Mouse (Mus musculus): ENCODE data around the gene Cog7.

Cog7 gene

DNA sequence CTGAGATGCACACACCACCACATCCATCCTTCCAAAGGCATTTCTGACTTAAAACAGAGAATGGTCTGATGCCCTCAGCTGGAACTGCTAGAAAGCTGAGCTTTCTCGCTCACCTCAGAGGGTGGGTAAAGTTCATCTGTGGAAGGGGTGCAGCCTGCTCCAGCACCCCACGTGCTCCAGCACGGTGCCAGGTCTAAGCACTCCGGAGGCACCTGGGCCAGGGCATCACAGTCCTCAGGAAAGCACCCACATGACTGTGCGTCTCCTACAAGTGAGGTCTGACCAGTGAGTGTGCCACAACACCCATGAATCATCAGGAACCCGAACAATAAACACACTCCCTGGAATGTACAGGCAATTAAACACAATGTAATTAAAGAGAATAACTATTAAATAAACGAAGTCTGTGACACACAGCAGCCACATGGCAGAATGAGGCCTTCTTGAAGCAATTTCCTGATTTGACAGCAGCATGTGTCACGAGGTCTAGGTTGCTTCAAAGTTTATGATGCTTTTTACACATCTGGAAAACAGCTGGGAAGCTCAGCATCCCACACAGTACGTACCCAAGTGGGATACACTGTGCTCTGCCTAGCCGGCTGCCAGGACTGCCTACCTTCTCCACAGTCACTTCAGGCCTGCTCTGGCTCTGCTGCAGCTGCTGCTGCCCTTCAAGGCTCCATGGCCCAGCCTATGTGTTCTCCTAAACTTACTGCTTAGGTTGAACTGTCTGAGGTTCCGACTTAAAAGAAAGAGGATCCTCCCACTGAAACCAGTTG is 26.4 kb downstream of the Cog7 start:
- DNase-seq (ENCODE audit: extremely low read depth, low read depth), result no peak

DNA sequence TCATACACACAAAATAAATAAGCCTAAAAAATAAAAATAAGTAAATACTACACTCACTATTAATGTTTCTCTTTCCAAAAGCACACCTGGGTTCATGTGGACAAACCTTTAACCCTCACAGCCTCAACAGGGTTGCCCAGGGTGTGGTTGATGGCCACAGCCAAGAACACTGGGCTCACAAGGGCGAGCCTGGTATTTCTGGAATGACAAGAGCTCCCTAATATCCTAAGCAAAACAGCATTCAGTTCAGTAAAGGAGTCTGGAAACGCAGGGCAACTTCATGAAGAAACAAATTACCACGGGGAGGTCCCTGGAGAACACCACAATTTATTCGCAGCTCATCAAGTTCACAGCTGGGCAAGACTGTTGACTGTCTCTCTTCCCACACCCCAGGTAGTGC is 34.0 kb downstream of the Cog7 start:
- no peak for DNase-seq (ENCODE audit: extremely low read depth, low read depth)

DNA sequence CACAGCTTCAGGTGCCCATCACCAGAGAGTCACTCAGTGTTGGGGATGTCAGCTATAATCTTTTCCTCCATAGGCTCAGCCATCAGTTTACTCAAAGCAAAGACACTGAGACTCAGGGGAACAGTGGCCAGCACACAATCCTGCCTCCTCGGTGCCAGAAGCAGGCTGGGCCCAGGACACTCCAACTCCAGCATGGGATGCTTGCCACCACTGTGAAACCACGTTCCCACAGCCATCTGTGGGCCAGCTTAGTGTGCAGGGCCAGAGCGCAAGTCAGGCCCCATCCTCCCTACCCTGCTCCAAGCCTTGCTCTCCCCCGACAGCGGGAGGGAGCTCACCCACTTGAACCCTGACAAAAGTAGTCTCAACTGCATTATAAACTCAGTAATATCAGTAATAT is 35.3 kb downstream of the Cog7 start:
- DNase-seq (ENCODE audit: extremely low read depth, low read depth), result no peak

DNA sequence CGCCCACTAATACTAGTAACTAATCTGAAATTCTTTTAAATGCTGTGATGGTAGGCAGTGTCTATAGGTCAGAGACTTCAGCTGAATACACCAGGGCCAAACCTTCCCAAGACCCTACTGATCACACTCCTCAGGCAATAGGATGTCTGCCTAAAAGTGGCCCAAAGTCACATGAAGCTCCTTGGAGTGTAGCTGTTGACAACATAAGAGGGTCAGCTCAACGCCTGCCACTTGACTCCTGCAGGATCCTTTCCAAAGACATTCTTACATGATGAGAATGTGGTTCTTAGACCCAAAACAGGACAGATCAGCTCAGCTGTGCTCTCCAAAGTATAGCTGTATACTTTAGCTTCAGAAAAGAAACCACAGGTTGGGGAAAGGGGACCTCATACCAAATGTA is 39.1 kb downstream of the Cog7 start:
- no peak for DNase-seq (ENCODE audit: extremely low read depth, low read depth)

DNA sequence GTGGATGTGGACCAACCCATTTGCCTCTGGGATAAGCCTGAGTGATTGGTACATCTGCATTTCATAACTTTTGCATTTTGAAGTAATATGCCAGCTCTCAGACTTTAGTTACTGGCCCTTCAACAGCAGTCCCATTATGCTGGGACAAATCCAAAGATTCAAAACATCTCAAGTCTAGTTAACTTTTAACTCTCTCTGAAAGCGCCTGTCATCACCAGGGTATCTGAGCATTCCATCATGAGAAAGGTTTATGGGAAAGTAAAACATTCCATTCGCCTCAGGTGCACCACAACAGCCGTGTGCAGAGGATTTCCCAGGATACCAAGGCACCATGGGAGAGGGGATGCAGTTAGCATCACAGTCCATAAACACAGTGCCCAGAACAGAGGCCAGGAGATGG is 39.9 kb downstream of the Cog7 start:
- DNase-seq (ENCODE audit: extremely low read depth, low read depth), result no peak

DNA sequence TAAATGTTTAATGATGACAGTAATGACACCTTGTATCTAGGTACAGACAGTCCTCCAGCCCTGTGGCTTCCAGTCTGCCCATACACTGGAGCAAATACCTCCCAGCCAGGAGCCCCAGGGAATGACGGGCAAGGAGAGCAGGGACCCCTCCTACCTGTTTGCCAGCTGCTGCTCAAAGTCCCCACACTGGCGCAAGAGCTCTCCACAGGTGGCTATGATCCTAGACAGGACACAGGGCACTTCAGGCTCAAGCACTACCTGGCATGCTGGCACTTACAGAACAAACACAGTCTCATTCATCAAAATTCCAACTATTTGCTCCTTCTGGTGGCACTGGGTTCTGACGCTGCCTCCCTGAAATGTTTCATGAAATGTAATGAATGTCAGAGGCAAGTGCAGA is 40.5 kb downstream of the Cog7 start:
- DNase-seq (ENCODE audit: extremely low read depth, low read depth), result no peak

DNA sequence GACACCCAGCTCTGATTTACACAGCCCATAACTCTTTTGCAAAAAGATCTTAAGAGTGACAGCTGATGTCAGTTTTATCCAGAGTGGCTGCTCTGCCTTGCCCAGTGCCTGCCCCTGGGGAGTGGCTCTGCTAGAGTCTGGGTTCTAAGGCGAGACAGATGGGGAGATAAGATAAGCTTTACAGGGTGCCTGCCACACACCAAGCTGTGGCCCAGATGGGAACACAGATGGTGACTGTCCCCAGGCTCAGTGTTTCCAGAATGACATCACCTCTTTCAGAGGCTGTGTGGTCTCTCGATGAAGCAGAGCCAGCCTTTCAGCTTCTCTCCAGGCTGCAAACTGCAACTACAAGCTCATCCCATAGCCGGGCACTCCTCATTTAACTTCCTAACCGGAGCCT is 41.8 kb downstream of the Cog7 start:
- no peak for DNase-seq (ENCODE audit: extremely low read depth, low read depth)

DNA sequence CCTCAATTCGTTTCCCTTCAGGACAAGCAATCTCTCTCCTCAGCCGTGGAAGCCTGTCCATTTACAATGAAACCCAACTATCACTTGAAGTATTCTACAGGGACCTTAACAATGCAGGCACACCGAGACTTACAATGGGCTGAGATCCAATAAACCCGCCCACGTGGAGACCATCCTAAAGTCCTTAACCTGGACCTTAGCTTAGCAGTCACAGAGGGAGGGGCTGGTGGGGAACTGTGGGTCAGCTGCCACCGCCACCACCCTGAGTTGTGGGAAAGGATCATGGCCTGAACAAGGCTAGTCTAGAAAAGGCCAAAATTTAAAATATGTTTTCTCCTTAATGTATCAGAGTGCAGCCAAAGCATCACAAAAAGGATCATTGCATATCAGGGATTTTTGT is 42.3 kb downstream of the Cog7 start:
- DNase-seq (ENCODE audit: extremely low read depth, low read depth), result no peak

DNA sequence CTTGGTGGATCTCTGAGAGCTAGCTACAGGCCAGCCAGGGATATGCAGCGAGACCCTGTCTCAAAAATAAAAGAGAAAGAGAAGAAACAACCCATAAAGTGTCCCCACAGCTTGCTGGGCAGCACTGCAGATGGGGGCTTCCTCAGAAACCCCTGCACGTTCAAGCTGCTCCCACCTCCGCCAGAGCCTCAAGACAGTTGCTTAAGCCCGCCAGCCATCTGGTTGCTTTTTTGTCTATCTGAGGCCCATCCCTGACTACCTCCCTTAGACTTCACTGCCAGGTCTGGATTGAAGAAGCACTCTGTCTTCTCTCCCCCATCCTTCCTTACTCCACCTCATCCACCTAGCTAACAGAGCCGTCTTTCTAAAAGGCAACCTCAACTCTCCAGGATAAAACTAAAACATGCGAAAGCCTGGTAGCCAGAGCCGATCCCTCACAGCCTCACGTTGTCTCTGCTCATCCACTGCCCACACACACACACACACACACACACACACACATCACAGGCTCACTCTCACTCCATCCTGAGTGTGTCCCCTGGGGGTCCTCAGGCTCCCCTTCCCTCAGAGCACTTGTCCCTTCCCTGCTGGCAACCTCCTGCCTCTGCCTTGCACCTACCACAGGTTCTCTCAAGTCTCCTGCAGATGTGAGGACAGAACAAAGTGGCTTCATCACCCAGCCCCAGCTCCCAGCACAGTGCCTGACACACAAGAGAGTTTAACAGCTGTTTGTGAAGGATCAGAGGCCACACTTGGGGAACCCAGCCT is 43.2 kb downstream of the Cog7 start:
- no peak for DNase-seq (ENCODE audit: extremely low read depth, low read depth)

DNA sequence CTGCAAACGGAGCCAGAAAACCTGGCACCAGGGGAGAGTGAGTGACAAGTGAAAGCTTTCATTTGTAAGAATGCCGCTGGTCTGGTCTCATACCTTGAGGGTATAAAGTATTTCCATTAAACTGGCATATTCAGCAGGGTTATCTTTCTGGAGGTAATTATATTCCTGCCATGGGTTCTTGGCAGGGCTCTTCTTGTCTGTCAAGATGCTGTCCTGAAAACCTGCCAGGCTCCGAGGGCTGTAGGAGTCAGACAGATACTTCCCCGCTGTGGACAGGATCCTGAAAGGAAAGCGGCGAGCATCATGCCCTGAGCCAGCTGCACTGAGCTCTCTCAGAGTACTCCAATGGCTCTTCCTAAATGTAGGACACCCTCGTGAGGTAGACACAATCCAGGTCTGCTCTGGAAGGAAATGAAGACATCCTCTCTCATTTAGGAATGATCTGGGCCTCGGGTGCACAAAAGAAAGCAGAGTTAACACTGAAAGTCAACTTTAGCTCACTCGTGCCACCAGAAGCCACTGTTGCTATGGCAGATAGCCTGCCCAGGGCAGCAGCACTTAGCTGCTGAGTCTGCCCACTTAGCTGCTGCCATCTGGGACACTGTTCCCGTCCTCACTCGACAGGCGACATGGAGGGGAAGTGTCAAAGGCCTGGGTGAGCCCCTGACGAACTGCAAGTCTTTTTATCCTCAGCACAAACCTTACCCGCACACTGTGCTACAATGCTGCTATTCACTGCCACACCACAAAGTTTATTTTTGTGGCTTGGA is 44.5 kb downstream of the Cog7 start:
- no peak for DNase-seq (ENCODE audit: extremely low read depth, low read depth)

DNA sequence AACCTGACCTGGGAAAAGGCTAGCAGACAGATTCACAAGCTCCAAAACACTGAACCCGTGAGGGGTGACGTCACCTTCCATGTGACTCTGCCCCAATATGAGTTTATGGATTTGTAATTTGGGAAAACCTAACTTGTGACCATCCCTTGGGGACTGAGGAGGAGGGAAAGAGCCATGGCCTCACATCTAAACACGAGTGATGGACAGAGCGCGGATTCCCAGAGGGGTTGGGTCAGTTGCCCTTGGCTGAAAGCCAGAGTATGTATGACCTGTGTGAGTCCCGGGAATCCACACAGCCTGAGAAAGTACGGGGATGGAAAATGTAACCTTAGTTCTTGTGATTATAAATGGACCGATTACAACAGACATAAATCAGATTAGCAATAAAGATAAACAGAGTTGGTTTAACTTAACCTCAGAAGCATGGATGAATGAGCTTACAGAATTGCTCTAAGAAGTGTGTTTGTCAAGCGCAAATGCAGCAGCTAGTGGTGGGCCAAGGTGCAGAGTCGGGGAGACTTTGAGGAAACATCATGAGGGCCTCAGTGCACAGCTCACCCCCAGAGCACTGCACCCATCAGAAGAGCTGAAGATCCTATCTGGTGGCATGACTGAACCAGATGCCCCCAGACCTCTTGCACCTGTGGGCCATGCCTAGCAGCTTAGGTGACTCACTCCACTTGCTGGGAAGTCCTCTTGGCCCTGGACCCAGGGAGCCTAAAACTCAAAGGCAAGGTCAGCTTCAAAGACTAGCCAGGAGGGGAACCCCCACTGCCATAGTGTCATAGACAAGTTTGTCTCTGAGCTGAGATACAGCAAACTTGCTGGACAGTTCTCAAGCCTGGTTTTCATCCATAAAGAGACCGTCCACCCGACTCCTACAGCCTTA is 45.4 kb downstream of the Cog7 start:
- no peak for DNase-seq (ENCODE audit: extremely low read depth, low read depth)

DNA sequence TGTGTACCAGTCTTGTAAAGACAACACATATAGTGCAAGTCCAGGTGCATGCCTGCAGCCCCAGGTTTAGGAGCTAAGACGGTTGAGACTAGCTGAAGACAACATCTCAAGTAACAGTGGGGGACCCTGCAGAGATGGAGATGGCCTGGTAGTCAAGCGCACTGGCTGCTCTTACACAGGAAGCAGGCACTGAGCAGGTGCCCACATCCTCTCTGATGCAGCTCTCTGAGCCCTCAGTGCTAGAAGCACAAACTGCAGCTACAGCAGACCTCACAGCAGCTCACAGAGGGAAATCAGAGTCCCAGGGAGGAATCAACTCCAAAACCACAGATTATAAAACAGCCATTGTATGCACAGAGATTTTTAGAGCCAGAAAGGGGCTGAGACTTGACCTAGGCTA is 47.2 kb downstream of the Cog7 start:
- DNase-seq (ENCODE audit: extremely low read depth, low read depth), result no peak

DNA sequence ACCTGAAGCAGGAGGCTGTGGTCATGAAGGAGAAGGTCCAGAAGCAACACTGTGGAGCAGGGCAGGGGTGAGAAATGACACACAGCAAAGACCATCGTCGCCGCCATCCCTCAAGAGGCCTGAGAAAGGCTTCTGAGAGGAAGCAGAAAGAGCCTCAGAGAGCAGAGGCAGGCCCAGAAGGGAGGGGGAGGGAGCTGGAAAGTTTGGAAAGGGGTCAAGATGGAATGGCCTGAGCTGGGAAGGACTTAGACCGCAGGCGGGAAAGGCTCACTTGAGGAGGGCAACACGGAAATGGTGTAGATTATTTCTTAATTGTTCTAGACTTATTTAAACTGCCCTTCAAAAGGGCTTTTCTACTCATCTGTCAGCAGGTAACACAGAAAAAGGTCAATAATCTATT is 47.8 kb downstream of the Cog7 start:
- no peak for DNase-seq (ENCODE audit: extremely low read depth, low read depth)

DNA sequence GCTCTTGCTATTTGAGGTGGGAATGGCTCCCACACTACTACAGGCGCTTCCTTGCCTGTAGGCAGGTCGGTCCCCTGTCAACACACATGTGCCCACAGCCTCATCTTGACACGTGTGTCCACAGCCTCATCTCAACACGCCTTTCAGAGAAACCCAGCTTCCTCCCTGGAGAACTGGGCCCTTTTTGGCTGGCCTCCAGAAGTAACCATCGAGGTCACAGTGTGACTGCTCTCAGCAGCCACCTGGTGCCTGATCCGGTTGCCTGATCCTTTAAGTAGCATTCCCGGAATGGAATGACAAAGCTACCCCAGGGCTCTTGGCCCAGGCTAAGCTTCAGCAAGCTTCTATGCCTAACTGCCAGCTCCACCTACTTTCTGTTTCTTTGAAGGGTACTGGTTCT is 50.3 kb downstream of the Cog7 start:
- DNase-seq (ENCODE audit: extremely low read depth, low read depth), result no peak

DNA sequence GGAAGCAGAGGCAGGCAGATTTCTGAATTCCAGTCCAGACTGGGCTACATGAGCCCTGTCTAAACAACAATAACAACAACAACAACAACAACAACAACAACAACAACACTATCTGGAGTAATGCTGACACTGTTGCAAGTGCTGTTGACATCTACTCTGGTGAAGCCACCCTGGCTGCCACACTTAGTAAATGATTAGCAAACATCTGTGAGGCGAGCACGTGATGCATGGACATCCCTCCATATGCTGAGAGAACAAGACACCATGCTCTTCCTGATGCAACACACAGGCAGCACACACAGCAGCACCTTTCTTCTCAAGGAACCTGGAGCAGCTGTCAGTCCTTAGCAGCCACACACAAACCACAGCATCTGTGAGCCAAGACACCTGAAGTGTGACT is 53.6 kb downstream of the Cog7 start:
- no peak for DNase-seq (ENCODE audit: extremely low read depth, low read depth)

DNA sequence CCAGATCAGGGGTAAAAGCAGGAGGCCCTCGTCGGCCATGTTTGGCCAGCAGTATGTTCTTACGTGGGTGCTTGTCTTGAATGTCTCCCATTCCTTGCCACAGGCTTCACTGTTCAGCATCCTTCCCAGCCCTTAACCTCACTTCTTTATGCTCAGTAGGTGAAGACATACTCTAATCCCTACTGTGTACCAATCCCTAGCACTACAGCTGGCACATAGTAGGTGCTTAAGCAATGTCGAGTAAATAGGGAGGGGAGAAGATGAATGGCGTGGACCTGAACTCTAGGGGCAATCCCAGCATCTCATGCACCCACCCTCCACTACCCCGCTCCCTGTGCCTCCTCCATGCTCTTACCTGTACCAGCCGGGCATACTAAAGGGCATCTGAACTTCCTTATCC is 57.1 kb downstream of the Cog7 start:
- DNase-seq (ENCODE audit: extremely low read depth, low read depth), result no peak

DNA sequence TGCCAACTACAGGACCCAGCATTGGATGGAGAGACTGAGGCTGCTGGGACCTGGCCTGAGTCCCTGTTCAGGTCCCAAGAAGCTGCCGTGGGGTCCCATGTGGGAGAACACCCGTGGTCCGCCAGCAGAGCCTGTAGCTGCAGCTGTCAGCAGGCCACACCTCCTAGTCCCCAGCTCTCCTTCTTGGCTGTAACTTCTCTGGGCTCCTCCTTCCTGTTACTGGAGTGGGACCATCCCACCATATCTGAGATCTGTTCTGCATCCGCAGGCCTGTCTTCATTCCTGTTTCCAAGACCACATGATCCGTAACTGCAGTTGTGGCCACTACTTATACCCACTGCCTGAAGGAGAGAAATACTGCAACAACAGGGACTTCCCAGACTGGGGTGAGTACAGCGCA is 67.6 kb downstream of the Cog7 start:
- no peak for DNase-seq (ENCODE audit: extremely low read depth, low read depth)

DNA sequence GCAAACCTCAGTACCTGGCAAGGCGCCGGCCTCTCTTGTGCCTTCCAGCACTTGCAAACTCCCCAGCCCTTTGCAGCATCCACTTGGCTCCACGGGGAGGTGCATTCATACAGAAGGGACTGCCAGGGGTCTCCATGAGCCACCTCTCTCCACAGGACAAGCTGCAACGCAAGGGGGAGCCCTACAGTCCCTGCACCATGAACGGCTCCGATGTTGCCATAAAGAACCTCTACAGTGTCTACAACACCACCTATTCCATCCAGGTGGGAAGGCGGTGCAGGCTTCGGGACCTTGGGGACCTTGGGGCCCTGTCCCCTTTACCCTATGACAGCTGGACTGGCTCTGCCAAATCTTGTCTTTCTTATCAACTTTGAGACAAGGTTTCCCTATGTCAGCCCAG is 69.3 kb downstream of the Cog7 start:
- DNase-seq (ENCODE audit: extremely low read depth, low read depth), result no peak

DNA sequence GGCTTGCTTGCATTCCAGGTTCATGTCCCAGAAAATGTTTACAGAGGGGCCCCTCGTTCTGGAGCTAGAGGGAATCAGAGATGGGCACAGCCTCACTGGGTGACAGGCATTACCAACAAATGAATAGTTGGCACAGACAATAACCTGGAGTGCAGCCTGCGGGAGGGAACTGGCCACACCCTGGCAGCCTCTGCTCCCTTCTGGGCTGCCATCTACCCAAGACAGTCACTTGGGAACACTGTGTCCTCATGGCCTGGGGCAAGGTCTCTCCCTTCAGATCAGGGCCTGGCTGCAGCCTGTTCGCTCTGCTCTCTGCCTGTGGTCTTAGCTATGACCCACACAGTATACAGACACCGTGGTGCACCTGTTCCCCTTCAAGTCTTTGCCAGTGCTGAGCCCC is 74.6 kb downstream of the Cog7 start:
- DNase-seq (ENCODE audit: extremely low read depth, low read depth), result no peak

DNA sequence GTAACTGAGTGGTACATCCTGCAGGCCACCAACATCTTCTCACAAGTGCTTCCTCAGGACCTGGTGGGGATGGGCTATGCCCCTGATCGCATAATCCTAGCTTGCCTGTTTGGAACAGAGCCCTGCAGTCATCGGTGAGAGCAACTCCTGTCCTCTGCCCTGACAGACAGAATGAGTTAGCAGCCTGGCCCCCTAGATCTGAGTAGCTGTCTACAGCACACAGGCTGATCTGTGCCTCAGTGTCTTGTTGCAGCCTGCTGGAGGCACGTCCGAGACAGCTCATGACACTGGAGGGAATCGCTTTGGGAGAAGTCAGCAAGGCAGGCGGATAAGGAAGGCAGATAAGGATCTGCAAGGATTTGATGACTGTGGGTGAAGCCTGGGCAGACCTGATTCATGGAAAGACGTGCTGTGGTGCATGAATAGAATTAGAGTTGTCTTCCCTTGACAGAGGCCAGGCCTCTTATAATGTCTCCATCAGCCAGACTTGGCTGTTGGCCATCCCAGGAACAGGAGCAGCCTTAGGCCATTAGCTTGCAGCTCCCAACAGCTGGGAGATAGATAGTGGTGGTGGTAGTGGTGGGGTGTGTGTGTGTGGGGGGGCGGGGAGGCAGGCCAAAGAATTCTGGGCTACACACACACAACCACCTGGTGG is 78.6 kb downstream of the Cog7 start:
- no peak for DNase-seq (ENCODE audit: extremely low read depth, low read depth)

DNA sequence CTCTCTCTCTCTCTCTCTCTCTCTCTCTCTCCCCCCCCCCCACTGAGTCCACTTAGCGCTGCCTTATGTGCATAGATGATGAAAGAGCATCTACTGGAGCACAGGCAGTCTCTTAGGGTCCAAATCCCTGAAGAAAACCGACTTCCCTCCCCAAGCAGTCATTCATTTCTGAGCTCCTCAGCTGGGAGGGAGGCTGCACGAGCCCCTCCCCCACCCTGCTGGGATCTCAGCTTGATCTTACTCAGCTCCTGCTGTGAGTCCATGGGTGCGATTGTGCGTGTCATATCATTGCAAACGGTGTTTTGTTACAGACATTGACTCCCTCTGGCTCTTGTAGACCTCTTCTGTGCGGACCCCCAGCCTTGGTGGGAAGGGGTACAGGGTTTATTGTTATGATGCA is 81.6 kb downstream of the Cog7 start:
- no peak for DNase-seq (ENCODE audit: extremely low read depth, low read depth)

Data from MEL-GATA-1-ER (cell line).